Mouse (Mus musculus) forebrain, embryonic 11.5 days (tissue): ENCODE results near the gene Diaph3. TPM values are rescaled to one million over a fixed set of nuclear protein-coding genes. Genes with fewer than 3 reads are reported as not detected.
A peak's percentile ranks its signal among the peaks of the same experiment; 100 is the strongest.

Experiments used
- ATAC-seq: fragments of 200-750 bp; cut with Nextera tagmentation; replicated peaks from 2 replicates; pipeline ENCODE4 v1.8.0; 2017; ENCODE audit warnings: moderate TSS enrichment; ENCODE audit not compliant: low FRiP score
- DNase-seq: peaks from one replicate; pipeline ENCODE4 v3.0.0-alpha.2; 2017; ENCODE audit warnings: low spot score
- H3K27ac ChIP-seq: fragments of 300-500 bp; sonication (generic); 2 replicates; pipeline ENCODE4 v1.5.1; 2014; ENCODE audit warnings: low read depth, low read length
- H3K27me3 ChIP-seq: fragments of 300-500 bp; sonication (generic); 2 replicates; pipeline ENCODE4 v1.6.1; 2014; ENCODE audit warnings: mild to moderate bottlenecking, low read length, mixed read lengths; ENCODE audit not compliant: control insufficient read depth, insufficient read depth
- H3K36me3 ChIP-seq: fragments of 300-500 bp; sonication (generic); 2 replicates; pipeline ENCODE4 v1.6.1; 2014; ENCODE audit warnings: mild to moderate bottlenecking, low read length, moderate library complexity, mixed read lengths; ENCODE audit not compliant: control insufficient read depth, insufficient read depth
- H3K4me1 ChIP-seq: fragments of 300-500 bp; sonication (generic); replicated peaks from 2 replicates; pipeline ENCODE4 v1.6.1; 2014; ENCODE audit warnings: low read length, mixed read lengths; ENCODE audit not compliant: control insufficient read depth, insufficient read depth
- H3K4me2 ChIP-seq: fragments of 300-500 bp; sonication (generic); 2 replicates; pipeline ENCODE4 v1.6.1; 2014; ENCODE audit warnings: low read depth, mild to moderate bottlenecking, low read length, moderate library complexity, mixed read lengths; ENCODE audit not compliant: severe bottlenecking
- H3K4me3 ChIP-seq: fragments of 300-500 bp; sonication (generic); 2 replicates; pipeline ENCODE4 v1.5.1; 2014; ENCODE audit warnings: low read depth, low read length
- H3K9ac ChIP-seq: fragments of 300-500 bp; sonication (generic); 2 replicates; pipeline ENCODE4 v1.6.1; 2014; ENCODE audit warnings: low read length
- H3K9me3 ChIP-seq: fragments of 300-500 bp; sonication (generic); 2 replicates; pipeline ENCODE4 v1.6.1; 2016; ENCODE audit warnings: low read length, mixed read lengths; ENCODE audit not compliant: control insufficient read depth
- WGBS: fragments of 180-500 bp; shearing (Covaris S2); extraction: QIAGEN DNeasy Blood & Tissue Kit; methylation state at CpG from one replicate; pipeline ENCODE4 v1.1.7; 2014; 5-methylcytosine and 5-hydroxymethylcytosine counted together
- polyA plus RNA-seq: library from polyadenylated mRNA; unstranded; fragments of >200 nt; fragmentation: Nextera tagmentation; extraction: Ambion mirVana; gene quantifications from 2 replicates; pipeline ENCODE4 v1.2.1, GENCODE M21; 2014

The Diaph3 gene
- polyA plus RNA-seq, 1 experiment from 2014 or later, result 14.9 TPM

DNA sequence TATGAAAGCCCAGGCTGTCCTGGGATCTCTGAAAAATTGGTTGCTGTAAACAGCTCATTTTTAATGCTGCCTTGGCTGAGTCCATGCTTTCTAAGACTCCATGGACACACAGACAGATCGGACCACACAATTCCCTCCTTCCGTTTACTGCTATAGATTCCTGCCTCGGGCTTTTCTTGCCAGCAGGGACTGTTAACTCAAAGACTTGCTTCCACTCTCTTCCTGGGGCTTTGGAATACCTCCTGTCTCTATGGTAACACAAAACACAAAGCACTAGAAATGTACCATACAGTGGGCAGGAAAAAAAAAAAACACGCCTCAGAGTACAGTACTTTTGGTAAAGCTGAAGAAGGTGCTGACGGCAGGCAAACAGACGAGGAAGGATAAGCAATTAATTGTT is 464.0 kb downstream of the Diaph3 start:
- ATAC-seq, result peak; percentile 61

DNA sequence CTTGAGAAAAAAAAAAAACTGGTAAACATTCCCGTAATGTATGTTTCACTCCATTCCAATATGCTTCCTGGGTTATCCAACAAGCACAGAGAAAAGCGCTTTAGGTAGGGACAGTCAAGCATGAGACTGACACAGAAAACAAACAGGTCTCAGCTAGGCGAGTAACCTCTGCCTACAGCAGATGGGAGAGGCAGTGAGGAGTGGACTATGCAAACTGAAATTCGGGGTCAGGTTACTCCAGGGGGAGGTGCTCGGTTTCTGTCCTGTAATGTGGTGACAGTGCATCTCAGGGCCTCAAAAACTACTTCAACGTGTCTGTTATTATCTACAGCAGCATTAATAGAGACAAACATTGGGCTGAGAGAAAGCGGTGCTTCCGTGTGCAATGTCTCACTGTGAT is 465.7 kb downstream of the Diaph3 start:
- Histone ChIP-seq H3K36me3 (no peaks in the 10 kb centered on the region), H3K27ac (no peak overlapping the region), H3K4me3 (no peak overlapping the region), H3K9ac (no peak overlapping the region), H3K4me1 (peaks cover 4% of the 10 kb centered on the region; the same call in 1 of the 2 replicates), H3K4me2 (no peak overlapping the region), H3K9me3 (no peaks in the 10 kb centered on the region), H3K27me3 (no peaks in the 10 kb centered on the region)
- ATAC-seq (no peak), DNase-seq (no peak)
- WGBS, result 78% methylated on average over 8 of the region's 8 CpGs

More for the DNA sequence above, 464.0 kb downstream of the Diaph3 start:
- Histone ChIP-seq H3K36me3 (no peaks in the 10 kb centered on the region), H3K9ac (no peak overlapping the region), H3K27me3 (no peaks in the 10 kb centered on the region), H3K4me3 (no peak overlapping the region), H3K4me1 (peaks cover 4% of the 10 kb centered on the region; the same call in 1 of the 2 replicates), H3K9me3 (no peaks in the 10 kb centered on the region), H3K27ac (no peak overlapping the region), H3K4me2 (no peak overlapping the region)
- peak; percentile 51 for DNase-seq
- 50% methylated on average over 6 of the region's 6 CpGs for WGBS

GRCm38 (mm10) chr14:86662846-86663245 is 478.2 kb downstream of the Diaph3 start:
- DNase-seq, result no peak
- Histone ChIP-seq H3K4me1 (no peaks in the 10 kb centered on the region), H3K4me2 (no peak overlapping the region), H3K4me3 (no peak overlapping the region), H3K27ac (no peak overlapping the region), H3K9me3 (no peaks in the 10 kb centered on the region), H3K9ac (no peak overlapping the region), H3K36me3 (no peaks in the 10 kb centered on the region), H3K27me3 (no peaks in the 10 kb centered on the region)
- ATAC-seq, result no peak
- 88% methylated on average over 4 of the region's 4 CpGs for WGBS

DNA sequence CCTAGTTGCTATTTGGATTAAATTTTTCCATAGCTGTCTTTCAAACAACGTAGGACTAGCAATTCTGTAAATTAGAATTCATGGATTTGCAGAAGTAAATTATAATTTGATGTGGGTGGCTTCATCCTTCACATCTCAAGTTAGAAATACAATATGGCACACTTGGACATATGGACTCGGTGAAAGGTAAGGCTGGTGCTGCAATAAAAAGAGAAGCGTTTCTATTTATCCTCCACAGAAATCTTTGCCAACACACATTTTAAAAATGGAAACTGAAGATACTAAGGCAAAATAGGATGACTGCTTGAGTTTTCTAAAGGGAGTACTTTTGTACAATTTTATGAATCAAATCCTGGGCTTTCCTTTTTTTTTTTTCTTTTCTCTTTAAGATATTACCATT is 480.5 kb downstream of the Diaph3 start:
- no peaks in the 10 kb centered on the region for H3K4me1 ChIP-seq
- no peak for ATAC-seq
- WGBS, result 92% methylated on average over 3 of the region's 3 CpGs
- H3K4me3 ChIP-seq, result no peak overlapping the region
- no peak overlapping the region for H3K9ac ChIP-seq
- H3K36me3 ChIP-seq, result no peaks in the 10 kb centered on the region
- no peak overlapping the region for H3K4me2 ChIP-seq
- DNase-seq, result no peak
- no peaks in the 10 kb centered on the region for H3K27me3 ChIP-seq
- no peak overlapping the region for H3K27ac ChIP-seq
- no peaks in the 10 kb centered on the region for H3K9me3 ChIP-seq

DNA sequence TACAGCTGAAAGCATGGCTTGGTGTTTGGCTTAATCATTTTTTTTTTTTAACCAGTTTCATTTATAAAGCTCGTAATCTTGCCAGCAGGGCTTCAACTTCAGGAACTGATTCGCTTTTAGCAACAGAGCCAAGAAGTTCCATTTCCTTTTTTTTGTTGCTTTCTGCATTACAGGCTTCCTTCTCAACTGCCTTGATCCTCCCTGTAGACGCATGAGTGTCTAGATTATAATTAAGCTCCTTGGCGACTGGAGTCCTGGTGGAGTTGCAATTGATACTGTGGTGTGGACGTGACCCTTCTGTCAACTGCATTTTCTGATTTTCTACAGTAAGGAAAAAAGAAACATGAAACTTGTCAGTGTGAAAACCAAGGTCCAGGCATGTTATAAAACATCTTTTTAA is 484.8 kb downstream of the Diaph3 start:
- H3K4me1 ChIP-seq, result no peaks in the 10 kb centered on the region
- H3K9me3 ChIP-seq, result no peaks in the 10 kb centered on the region
- no peak overlapping the region for H3K4me2 ChIP-seq
- no peak for DNase-seq
- H3K9ac ChIP-seq, result no peak overlapping the region
- no peaks in the 10 kb centered on the region for H3K27me3 ChIP-seq
- ATAC-seq, result no peak
- no peaks in the 10 kb centered on the region for H3K36me3 ChIP-seq
- WGBS, result 83% methylated on average over 5 of the region's 5 CpGs
- no peak overlapping the region for H3K27ac ChIP-seq
- H3K4me3 ChIP-seq, result no peak overlapping the region

- H3K4me3 ChIP-seq, result no peak overlapping the region
Measured at GRCm38 (mm10) chr14:86646499-86647120, 494.4 kb downstream of the Diaph3 start.

DNA sequence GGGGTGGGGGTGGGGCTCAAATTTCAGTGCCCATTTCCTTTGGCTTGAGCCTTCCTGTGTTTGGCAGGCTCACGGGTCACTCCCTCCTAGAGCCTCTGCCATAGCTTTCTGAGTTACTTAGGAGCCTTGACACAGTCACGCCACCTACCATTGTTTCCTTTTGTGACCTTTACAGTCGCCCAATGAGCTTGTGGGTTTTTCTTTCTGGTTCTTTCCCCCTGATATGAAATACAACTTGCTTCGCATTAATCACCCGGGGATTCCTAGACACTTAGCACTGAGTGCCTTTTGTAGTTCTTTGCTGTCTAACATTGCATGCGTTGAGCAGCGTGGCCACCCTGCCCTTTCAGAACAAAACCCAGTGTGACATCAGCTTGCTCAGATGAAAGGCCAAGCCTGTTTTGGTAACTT is 498.2 kb downstream of the Diaph3 start:
- H3K4me3 ChIP-seq, result no peak overlapping the region
- H3K27me3 ChIP-seq, result no peaks in the 10 kb centered on the region
- H3K9ac ChIP-seq, result no peak overlapping the region
- no peaks in the 10 kb centered on the region for H3K9me3 ChIP-seq
- DNase-seq, result no peak
- no peak for ATAC-seq
- no peaks in the 10 kb centered on the region for H3K4me1 ChIP-seq
- no peak overlapping the region for H3K27ac ChIP-seq
- 75% methylated on average over 7 of the region's 7 CpGs for WGBS
- no peaks in the 10 kb centered on the region for H3K36me3 ChIP-seq
- H3K4me2 ChIP-seq, result no peak overlapping the region

More at GRCm38 (mm10) chr14:86646499-86647120, 494.4 kb downstream of the Diaph3 start:
- WGBS, result 89% methylated on average over 7 of the region's 7 CpGs
- H3K9ac ChIP-seq, result no peak overlapping the region
- DNase-seq, result no peak
- no peak for ATAC-seq
- no peaks in the 10 kb centered on the region for H3K9me3 ChIP-seq
- H3K27me3 ChIP-seq, result no peaks in the 10 kb centered on the region
- no peak overlapping the region for H3K27ac ChIP-seq
- no peak overlapping the region for H3K4me2 ChIP-seq
- H3K4me1 ChIP-seq, result no peaks in the 10 kb centered on the region
- H3K36me3 ChIP-seq, result no peaks in the 10 kb centered on the region

DNA sequence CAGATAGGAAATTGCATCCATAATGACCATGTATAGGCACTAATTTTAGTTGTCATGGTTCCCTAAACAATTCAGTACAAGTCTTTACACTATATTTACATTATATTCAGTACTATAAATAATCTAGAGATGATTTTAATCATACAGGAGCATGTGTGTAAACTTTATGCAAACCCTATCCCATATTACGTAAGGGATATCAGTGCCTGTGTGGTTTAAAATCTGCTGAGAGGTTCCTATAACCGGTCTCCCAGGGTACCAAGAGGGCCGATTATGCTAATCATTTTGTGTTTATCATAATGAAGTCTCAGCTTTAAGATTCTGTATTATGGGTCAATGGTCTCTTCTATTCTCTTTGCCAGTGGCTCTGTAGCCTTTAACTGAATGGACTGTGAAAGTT is 499.2 kb downstream of the Diaph3 start:
- DNase-seq, result no peak

GRCm38 (mm10) chr14:86640086-86640485 is 500.9 kb downstream of the Diaph3 start:
- H3K27ac ChIP-seq, result no peak overlapping the region
- H3K4me3 ChIP-seq, result no peak overlapping the region
- WGBS, result 60% methylated on average over 5 of the region's 5 CpGs
- H3K36me3 ChIP-seq, result no peaks in the 10 kb centered on the region
- H3K27me3 ChIP-seq, result no peaks in the 10 kb centered on the region
- H3K9ac ChIP-seq, result no peak overlapping the region
- 0 out of 2 replicates have a peak, but pooled peaks have one; percentile 45 for ATAC-seq
- no peaks in the 10 kb centered on the region for H3K9me3 ChIP-seq
- no peak for DNase-seq
- no peak overlapping the region for H3K4me2 ChIP-seq
- H3K4me1 ChIP-seq, result no peaks in the 10 kb centered on the region

More for the DNA sequence above, 499.2 kb downstream of the Diaph3 start:
- Histone ChIP-seq H3K27ac (no peak overlapping the region), H3K27me3 (no peaks in the 10 kb centered on the region), H3K4me2 (no peak overlapping the region), H3K4me1 (no peaks in the 10 kb centered on the region), H3K4me3 (no peak overlapping the region), H3K9me3 (no peaks in the 10 kb centered on the region), H3K36me3 (no peaks in the 10 kb centered on the region), H3K9ac (no peak overlapping the region)
- ATAC-seq, result no peak
- WGBS, result 93% methylated on average over 3 of the region's 3 CpGs
